Mouse (Mus musculus) heart, embryonic 12.5 days (tissue): ENCODE measurements at regions not wholly inside any gene's neighbourhood (a gene's known extent, or its start where the extent isn't known, plus 50 kb on each side); places are given as distances from the start of the nearest gene placed in this dataset.

Source experiments
- ATAC-seq: fragments of 200-750 bp; cut with Nextera tagmentation; 2 replicates; pipeline ENCODE4 v1.8.0; 2017; ENCODE audit warnings: moderate TSS enrichment, moderate library complexity; ENCODE audit not compliant: insufficient number of reproducible peaks, low FRiP score
- H3K27ac ChIP-seq: fragments of 300-500 bp; sonication (generic); 2 replicates; pipeline ENCODE4 v1.5.1; 2016; ENCODE audit warnings: mild to moderate bottlenecking, moderate library complexity; ENCODE audit not compliant: poor library complexity, severe bottlenecking
- H3K27me3 ChIP-seq: fragments of 300-500 bp; sonication (generic); replicated peaks from 2 replicates; pipeline ENCODE4 v1.6.1; 2016; ENCODE audit warnings: mild to moderate bottlenecking, moderate library complexity
- H3K36me3 ChIP-seq: fragments of 300-500 bp; sonication (generic); 2 replicates; pipeline ENCODE4 v1.6.1; 2016; ENCODE audit warnings: mild to moderate bottlenecking, moderate library complexity
- H3K4me1 ChIP-seq: fragments of 300-500 bp; sonication (generic); replicated peaks from 2 replicates; pipeline ENCODE4 v1.6.1; 2016; ENCODE audit warnings: mild to moderate bottlenecking
- H3K4me2 ChIP-seq: fragments of 300-500 bp; sonication (generic); 2 replicates; pipeline ENCODE4 v1.6.1; 2016; ENCODE audit warnings: mild to moderate bottlenecking, moderate library complexity
- H3K4me3 ChIP-seq: fragments of 300-500 bp; sonication (generic); 2 replicates; pipeline ENCODE4 v1.5.1; 2016; ENCODE audit warnings: mild to moderate bottlenecking
- H3K9ac ChIP-seq: fragments of 300-500 bp; sonication (generic); 2 replicates; pipeline ENCODE4 v1.6.1; 2016; ENCODE audit warnings: mild to moderate bottlenecking, moderate library complexity
- H3K9me3 ChIP-seq: fragments of 300-500 bp; sonication (generic); replicated peaks from 2 replicates; pipeline ENCODE4 v1.6.1; 2016; ENCODE audit warnings: mild to moderate bottlenecking, moderate library complexity
- WGBS: fragments of 180-500 bp; shearing (Covaris S2); methylation state at CpG from one replicate; pipeline ENCODE4 v1.1.7; 2016; 5-methylcytosine and 5-hydroxymethylcytosine counted together

DNA sequence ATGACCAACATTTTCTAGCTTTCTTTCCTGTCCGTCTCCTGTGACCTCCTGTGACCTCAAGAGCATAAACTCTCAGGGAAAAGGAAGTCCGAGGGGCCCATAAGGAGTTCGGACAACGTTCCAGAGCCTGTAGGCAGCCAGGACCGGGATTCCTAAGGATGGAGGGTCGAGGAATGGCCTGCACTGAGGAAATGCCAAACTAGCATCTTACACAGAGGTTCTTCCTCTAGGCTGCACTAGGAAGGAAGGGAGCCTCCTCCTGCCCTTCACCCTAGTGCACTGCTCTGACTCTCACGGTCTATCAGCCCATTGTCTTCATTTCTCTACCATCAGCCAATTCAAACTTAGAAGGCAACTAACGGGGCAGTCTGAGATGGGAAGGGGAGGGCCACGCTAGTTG is 149.2 kb downstream of the BC067074 start:
- whole genome bisulfite sequencing, result 61% methylated on average over 9 of the region's 9 CpGs
- peaks cover 38% of the 10 kb centered on the region for H3K4me1 ChIP-seq
- peak; percentile 83 for ATAC-seq

DNA sequence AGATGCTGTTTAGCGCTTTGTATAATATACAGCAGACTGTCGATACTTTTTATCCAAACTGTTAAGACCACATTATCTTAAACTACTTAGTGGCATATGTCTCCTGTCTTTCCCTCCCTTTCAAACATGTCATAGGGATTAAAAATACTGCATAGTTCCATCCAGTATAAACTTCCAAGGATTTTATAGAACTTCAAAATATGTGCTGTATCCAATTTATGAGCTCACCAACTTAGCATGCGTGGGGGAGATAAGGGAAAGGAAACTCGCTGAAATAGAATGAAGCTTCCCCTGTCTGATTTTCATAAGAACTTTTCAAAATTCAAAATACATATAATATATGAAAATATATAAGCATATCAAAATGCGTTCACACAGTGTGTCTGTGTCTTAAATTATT is 147.2 kb downstream of the BC067074 start:
- H3K9me3 ChIP-seq, result no peaks in the 10 kb centered on the region
- peaks cover 37% of the 10 kb centered on the region for H3K4me1 ChIP-seq
- ATAC-seq, result no peak
- H3K27me3 ChIP-seq, result no peaks in the 10 kb centered on the region
- H3K4me2 ChIP-seq, result no peak overlapping the region
- H3K4me3 ChIP-seq, result no peak overlapping the region
- H3K9ac ChIP-seq, result no peak overlapping the region
- 67% methylated on average over 5 of the region's 5 CpGs for WGBS
- H3K27ac ChIP-seq, result no peak overlapping the region
- no peaks in the 10 kb centered on the region for H3K36me3 ChIP-seq

More for the DNA sequence above, 149.2 kb downstream of the BC067074 start:
- Histone ChIP-seq H3K27ac (no peak overlapping the region; the same call in 1 of the 2 replicates), H3K36me3 (no peaks in the 10 kb centered on the region), H3K9ac (no peak overlapping the region), H3K27me3 (no peaks in the 10 kb centered on the region), H3K4me2 (no peak overlapping the region), H3K4me3 (no peak overlapping the region), H3K9me3 (no peaks in the 10 kb centered on the region)

DNA sequence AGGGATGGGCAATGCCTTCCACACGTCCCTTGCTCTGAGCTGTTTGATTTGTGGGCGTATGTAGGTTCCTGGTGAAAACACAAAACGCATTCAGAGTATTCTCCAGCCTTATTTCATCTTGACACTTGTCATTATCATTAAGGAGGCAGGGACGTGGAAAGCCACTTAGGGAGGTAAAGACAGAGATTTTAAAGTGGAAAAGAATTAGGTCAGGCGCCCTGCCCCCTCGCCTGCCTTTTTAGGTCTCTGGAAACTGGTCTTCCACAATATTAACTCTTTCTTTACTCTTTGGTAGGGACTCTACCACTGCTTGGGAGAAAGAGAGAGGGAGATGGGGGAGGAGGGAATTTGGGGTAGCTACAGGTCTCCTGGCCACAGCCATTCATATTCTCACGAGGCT is 146.6 kb downstream of the BC067074 start:
- ATAC-seq, result no peak
- WGBS, result 29% methylated on average over 7 of the region's 7 CpGs
- no peak overlapping the region for H3K9ac ChIP-seq
- peaks cover 37% of the 10 kb centered on the region for H3K4me1 ChIP-seq
- no peak overlapping the region for H3K4me3 ChIP-seq
- H3K4me2 ChIP-seq, result no peak overlapping the region
- H3K9me3 ChIP-seq, result no peaks in the 10 kb centered on the region
- H3K27me3 ChIP-seq, result no peaks in the 10 kb centered on the region
- no peaks in the 10 kb centered on the region for H3K36me3 ChIP-seq
- 0 out of 2 replicates have a peak overlapping the region, but pooled peaks have one; percentile 23 for H3K27ac ChIP-seq

DNA sequence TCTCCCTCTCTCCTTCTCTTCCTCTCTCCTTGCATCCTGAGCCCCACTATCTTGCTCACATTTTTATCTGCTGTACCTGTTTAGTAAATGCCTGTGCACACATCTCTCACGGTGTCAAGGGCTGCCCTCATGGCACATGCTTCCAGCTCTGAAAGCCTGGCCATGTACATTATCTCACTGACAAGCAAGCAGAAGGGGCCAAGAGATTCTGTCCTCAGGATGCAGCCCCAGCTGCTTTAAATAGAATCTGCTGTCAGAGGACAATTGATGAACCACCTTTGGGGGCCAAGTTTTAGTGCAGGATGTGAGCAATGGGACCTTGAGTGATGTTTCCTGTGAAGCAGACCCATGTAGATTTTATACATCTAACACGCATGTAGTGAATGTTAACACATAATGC is 145.9 kb downstream of the BC067074 start:
- Histone ChIP-seq H3K9ac (no peak overlapping the region), H3K4me2 (no peak overlapping the region), H3K9me3 (no peaks in the 10 kb centered on the region), H3K4me1 (peaks cover 37% of the 10 kb centered on the region), H3K27ac (no peak overlapping the region; the same call in 1 of the 2 replicates), H3K4me3 (no peak overlapping the region), H3K36me3 (no peaks in the 10 kb centered on the region), H3K27me3 (no peaks in the 10 kb centered on the region)
- ATAC-seq, result 0 out of 2 replicates have a peak, but pooled peaks have one; percentile 43
- 18% methylated on average over 2 of the region's 2 CpGs for WGBS

DNA sequence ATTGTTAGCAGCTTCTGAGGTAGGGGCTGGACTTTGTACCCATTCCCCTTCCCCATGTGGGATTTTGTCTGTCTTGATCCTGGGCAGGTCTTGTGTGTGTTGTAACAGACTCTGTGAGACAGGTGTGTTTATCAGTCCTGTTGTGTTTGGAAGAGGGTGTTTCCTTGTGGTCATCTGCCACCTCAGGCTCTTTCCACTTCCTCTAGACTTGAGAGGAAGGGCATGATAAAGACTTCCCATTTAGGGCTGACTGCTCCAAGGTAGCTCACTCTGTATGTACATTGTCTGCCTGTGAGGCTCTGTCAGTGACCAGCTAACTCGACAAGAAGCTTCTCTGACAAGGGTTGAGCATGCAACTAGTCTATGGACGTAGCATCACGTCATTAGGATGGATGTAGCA is 143.3 kb downstream of the BC067074 start:
- no peak for ATAC-seq
- Histone ChIP-seq H3K27me3 (no peaks in the 10 kb centered on the region), H3K9ac (no peak overlapping the region), H3K4me2 (no peak overlapping the region), H3K4me3 (no peak overlapping the region), H3K27ac (no peak overlapping the region), H3K9me3 (no peaks in the 10 kb centered on the region), H3K4me1 (peaks cover 25% of the 10 kb centered on the region), H3K36me3 (no peaks in the 10 kb centered on the region)
- WGBS, result 76% methylated on average over 3 of the region's 3 CpGs

DNA sequence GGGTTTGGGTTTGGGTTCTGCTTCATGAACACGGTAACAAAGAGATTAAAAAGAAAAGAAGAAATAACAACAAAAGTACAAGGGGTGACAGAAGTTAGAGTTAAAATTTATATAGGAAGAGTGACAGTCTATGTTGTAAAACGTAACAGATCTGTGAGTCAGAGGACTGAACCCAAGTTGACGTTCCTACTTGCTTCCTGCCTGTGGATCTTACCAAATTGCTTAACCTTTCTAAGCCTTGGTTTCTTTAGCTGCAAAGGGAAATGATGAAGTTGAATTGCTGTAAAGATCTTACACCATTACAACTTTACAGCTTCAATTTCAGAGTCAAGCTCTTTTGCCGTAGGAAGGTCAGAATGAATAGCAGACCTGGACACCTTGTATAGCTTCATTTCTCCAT is 142.2 kb downstream of the BC067074 start:
- Histone ChIP-seq H3K9me3 (peaks cover 7% of the 10 kb centered on the region), H3K27me3 (no peaks in the 10 kb centered on the region), H3K4me3 (no peak overlapping the region), H3K4me1 (peaks cover 20% of the 10 kb centered on the region), H3K9ac (no peak overlapping the region), H3K27ac (no peak overlapping the region), H3K4me2 (no peak overlapping the region), H3K36me3 (no peaks in the 10 kb centered on the region)
- 81% methylated on average over 4 of the region's 4 CpGs for WGBS
- ATAC-seq, result no peak

DNA sequence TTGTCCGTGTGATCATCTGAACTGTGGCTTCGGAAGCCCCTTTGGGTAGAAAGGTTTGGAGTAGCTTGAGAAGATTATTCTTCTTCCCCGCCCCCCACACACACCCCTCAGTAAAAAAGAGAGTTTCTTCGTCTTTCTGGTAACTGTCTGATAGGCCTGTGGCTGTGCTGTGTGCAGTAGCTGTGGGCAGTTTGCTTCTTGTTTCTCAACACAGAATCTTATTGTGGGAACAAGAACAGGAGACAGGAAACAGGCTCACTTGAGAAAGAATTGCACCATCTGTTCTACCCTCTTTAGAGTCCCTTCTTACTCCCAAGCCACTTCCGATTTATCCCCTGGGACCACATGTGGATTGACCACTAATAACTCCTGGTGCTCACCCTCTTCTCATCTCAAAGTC is 140.5 kb downstream of the BC067074 start:
- peaks cover 7% of the 10 kb centered on the region for H3K9me3 ChIP-seq

DNA sequence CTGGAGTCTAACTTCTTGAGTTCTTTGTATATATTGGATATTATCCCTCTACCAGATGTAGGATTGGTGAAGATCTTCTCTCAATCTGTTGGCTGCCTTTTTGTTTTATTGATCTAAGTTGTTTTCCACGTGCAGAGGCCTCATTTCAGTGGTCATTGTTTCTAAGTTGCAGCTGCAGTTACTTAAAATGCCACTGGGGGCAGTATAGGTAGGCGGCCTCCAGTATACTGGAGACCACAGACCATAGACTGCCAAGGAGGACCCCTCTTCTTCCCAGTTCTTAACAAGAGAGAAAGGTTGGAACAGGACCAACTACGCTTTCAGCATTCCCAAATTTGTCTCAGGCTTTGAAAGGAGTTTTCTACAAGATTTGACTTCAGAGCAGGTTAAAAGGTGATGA is 136.7 kb downstream of the BC067074 start:
- WGBS, result 39% methylated on average over 3 of the region's 3 CpGs
- Histone ChIP-seq H3K4me3 (no peak overlapping the region), H3K27me3 (no peaks in the 10 kb centered on the region), H3K27ac (no peak overlapping the region), H3K4me1 (peaks cover 6% of the 10 kb centered on the region; the same call in 1 of the 2 replicates), H3K9me3 (peaks cover 7% of the 10 kb centered on the region), H3K9ac (no peak overlapping the region), H3K36me3 (no peaks in the 10 kb centered on the region), H3K4me2 (no peak overlapping the region)
- ATAC-seq, result no peak

More for the DNA sequence above, 140.5 kb downstream of the BC067074 start:
- no peak overlapping the region for H3K27ac ChIP-seq
- no peaks in the 10 kb centered on the region for H3K27me3 ChIP-seq
- no peak overlapping the region for H3K9ac ChIP-seq
- H3K4me1 ChIP-seq, result peaks cover 9% of the 10 kb centered on the region
- no peak overlapping the region for H3K4me2 ChIP-seq
- H3K4me3 ChIP-seq, result no peak overlapping the region
- WGBS, result 65% methylated on average over 5 of the region's 5 CpGs
- no peak for ATAC-seq
- H3K36me3 ChIP-seq, result no peaks in the 10 kb centered on the region
